Mouse (Mus musculus) liver, adult 2 months (tissue): ENCODE results near the gene Wdr24. TPM values are rescaled to one million over a fixed set of nuclear protein-coding genes. Genes with fewer than 3 reads are reported as not detected.

Experiments
- DNase-seq: peaks from one replicate; pipeline ENCODE4 v3.0.0-alpha.2; 2011; ENCODE audit warnings: low read depth, low spot score; ENCODE audit errors: extremely low read depth
- H3K27ac ChIP-seq: fragments of 200-500 bp; replicated peaks from 2 replicates; pipeline ENCODE4 v1.5.1; 2012; ENCODE audit warnings: low read depth, mild to moderate bottlenecking, control low read depth, inconsistent platforms, low read length; ENCODE audit not compliant: insufficient read depth
- H3K27me3 ChIP-seq: fragments of 200-500 bp; 2 replicates; pipeline ENCODE4 v1.6.1; 2012; ENCODE audit warnings: mild to moderate bottlenecking, moderate library complexity, low read length, inconsistent platforms; ENCODE audit not compliant: control insufficient read depth, insufficient read depth
- H3K36me3 ChIP-seq: fragments of 200-500 bp; 2 replicates; pipeline ENCODE4 v1.6.1; 2012; ENCODE audit warnings: low read length, inconsistent platforms; ENCODE audit not compliant: control insufficient read depth, insufficient read depth
- H3K4me1 ChIP-seq: fragments of 200-500 bp; 2 replicates; pipeline ENCODE4 v1.6.1; 2011; ENCODE audit warnings: low read length; ENCODE audit not compliant: control insufficient read depth, insufficient read depth
- H3K4me3 ChIP-seq: fragments of 200-500 bp; 2 replicates; pipeline ENCODE4 v1.5.1; 2011; ENCODE audit warnings: low read depth, mild to moderate bottlenecking, control low read depth, low read length, moderate library complexity; ENCODE audit not compliant: insufficient read depth
- H3K79me2 ChIP-seq: fragments of 200-500 bp; 2 replicates; pipeline ENCODE4 v1.6.1; 2012; ENCODE audit warnings: inconsistent platforms, mild to moderate bottlenecking, low read length, moderate library complexity; ENCODE audit not compliant: control insufficient read depth, insufficient read depth
- H3K9ac ChIP-seq: fragments of 200-500 bp; 2 replicates; pipeline ENCODE4 v1.6.1; 2012; ENCODE audit warnings: low read depth, mild to moderate bottlenecking, control low read depth, inconsistent platforms, low read length
- CTCF ChIP-seq: fragments of 200-500 bp; IDR thresholded peaks from 2 replicates; pipeline ENCODE4 v1.5.1; 2011; ENCODE audit warnings: low read depth, low read length, control low read depth
- POLR2A ChIP-seq: fragments of 200-500 bp; IDR thresholded peaks from 2 replicates; pipeline ENCODE4 v1.6.1; 2011; ENCODE audit warnings: low read length, control low read depth; ENCODE audit not compliant: insufficient read depth; ENCODE audit errors: extremely low read depth
- WGBS: fragments of 180-500 bp; shearing (Covaris S2); methylation state at CpG from one replicate; pipeline ENCODE4 v1.1.7; 2018; 5-methylcytosine and 5-hydroxymethylcytosine counted together
- polyA plus RNA-seq: library from polyadenylated mRNA; depleted of rRNA; stranded (reverse); fragments of >200 nt; gene quantifications from 2 replicates; pipeline ENCODE4 v1.2.3, GENCODE M21; 2012
- total RNA-seq: library from RNA; depleted of rRNA; stranded (reverse); fragments of >200 nt; gene quantifications from 2 replicates; pipeline ENCODE4 v1.2.3, GENCODE M21; 2014

Gene Wdr24
- total and polyA plus RNA-seq, 2 experiments, result 13.3 to 24.8 TPM

DNA sequence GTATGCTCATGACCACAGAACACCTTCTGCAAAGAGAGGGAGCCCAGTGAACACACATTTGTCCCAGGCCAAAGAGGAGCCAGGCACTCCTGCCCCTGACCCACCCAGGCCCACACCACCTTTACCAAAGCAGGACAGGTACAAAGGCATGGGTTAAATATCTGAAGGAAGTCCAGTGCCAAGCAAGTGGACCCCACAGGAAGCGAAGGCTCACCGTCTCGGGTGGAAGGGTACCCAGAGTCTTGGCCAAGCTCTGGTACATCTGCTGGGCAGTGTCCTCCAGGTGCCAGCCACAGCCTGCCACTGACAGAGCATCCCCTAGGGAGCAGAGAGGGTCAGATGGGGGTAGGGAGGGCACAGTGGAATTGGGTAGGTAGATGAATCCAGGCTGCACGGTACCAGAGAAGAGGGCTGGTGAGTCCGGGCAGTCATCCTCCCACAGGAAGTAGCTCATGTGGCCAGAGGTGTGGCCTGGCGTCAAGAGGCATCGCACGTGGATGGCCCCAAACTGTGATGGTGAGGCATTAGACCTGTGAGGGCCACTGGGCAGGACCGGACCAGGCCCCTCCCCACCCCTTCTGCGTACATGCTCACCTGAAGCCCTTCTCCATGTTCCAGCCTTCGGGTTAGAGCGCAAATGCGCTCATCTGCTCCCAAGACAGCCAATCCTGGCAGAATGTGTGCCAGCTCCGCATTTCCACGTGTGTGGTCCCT is 39.4 kb upstream of the Wdr24 start:
- H3K9ac ChIP-seq, result no peak overlapping the region

DNA sequence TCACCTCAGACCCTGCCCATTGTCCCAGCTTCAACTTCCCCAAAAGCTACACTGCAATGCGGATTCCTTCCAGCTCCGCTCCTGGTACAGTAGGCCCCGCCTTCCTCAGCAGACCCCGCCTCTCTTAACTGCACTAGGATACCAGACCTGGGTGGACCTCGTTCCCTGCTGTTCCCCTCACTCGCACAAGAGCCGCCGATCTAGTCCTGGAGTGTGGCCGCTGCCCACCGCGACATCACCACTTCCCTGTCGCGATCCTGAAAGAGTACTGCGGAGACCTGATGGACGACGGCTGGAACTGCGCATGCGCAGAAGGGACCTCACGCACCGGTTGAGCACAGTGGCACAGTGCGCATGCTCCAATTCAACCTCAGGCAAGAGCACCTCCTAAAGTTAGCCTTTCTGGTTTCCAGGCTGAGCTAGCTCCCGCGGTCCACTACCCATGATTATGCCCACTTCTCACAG is 38.1 kb upstream of the Wdr24 start, which contains the start of gene Haghl:
Gene Haghl (minus strand): TSS at position 393 of the 465 bp plus-strand sequence.
- peak within 1 kb of the TSS; percentile 54 for H3K9ac ChIP-seq
- no peak within 1 kb of the TSS for H3K27ac ChIP-seq
- H3K36me3 ChIP-seq, result no peaks in the 10 kb centered on the region; the same call in 1 of the 2 replicates
- H3K79me2 ChIP-seq, result no peaks in the 10 kb centered on the region
- TF ChIP-seq CTCF, result no peak
- TF ChIP-seq POLR2A, result no peak
- H3K4me1 ChIP-seq, result peaks cover 3% of the 10 kb centered on the region; the same call in 1 of the 2 replicates
- peak within 1 kb of the TSS; percentile 69 for H3K4me3 ChIP-seq
- no peaks in the 10 kb centered on the region for H3K27me3 ChIP-seq
- DNase-seq, result peak; percentile 86
- WGBS, result under 1% methylated on average over 23 of the region's 23 CpGs

More for the DNA sequence above, 39.4 kb upstream of the Wdr24 start:
- no peak overlapping the region for H3K4me3 ChIP-seq
- WGBS, result 81% methylated on average over 15 of the region's 15 CpGs
- peaks cover 3% of the 10 kb centered on the region; the same call in 1 of the 2 replicates for H3K4me1 ChIP-seq
- DNase-seq, result no peak
- H3K27ac ChIP-seq, result no peak overlapping the region
- H3K79me2 ChIP-seq, result no peaks in the 10 kb centered on the region
- TF ChIP-seq POLR2A (no peak), CTCF (no peak)
- peaks cover 2% of the 10 kb centered on the region; the same call in 1 of the 2 replicates for H3K36me3 ChIP-seq
- no peaks in the 10 kb centered on the region for H3K27me3 ChIP-seq

DNA sequence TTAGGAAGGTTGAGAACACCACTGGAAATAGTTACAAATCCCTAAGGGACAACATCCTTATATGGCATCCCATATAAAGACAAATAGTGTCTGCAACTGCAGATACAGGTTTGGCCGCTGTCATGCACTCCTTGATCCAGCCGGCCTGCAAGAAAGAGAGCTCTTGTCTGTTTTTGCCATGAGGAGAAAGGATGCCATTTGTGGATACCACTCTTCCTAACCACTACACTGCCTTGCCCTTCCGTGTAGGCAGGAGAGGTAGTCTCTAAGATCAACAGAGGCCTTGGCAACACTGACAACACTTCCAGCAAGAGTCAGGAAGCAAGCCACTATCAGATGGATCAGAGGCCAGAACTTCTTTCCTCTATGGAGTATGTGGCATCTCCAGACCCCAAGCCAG is 37.1 kb upstream of the Wdr24 start, which contains the start of gene Ccdc78:
Gene Ccdc78 (plus strand): TSS at position 301 of the 400 bp plus-strand sequence.
- Histone ChIP-seq H3K9ac (0 out of 2 replicates have a peak within 1 kb of the TSS, but pooled peaks have one; percentile 25), H3K27ac (no peak within 1 kb of the TSS), H3K27me3 (no peaks in the 10 kb centered on the region), H3K4me3 (peak within 1 kb of the TSS; percentile 69), H3K79me2 (no peaks in the 10 kb centered on the region), H3K36me3 (no peaks in the 10 kb centered on the region; the same call in 1 of the 2 replicates), H3K4me1 (peaks cover 3% of the 10 kb centered on the region; the same call in 1 of the 2 replicates)
- TF ChIP-seq POLR2A, result no peak
- DNase-seq, result no peak
- 87% methylated on average over 3 of the region's 3 CpGs for WGBS

DNA sequence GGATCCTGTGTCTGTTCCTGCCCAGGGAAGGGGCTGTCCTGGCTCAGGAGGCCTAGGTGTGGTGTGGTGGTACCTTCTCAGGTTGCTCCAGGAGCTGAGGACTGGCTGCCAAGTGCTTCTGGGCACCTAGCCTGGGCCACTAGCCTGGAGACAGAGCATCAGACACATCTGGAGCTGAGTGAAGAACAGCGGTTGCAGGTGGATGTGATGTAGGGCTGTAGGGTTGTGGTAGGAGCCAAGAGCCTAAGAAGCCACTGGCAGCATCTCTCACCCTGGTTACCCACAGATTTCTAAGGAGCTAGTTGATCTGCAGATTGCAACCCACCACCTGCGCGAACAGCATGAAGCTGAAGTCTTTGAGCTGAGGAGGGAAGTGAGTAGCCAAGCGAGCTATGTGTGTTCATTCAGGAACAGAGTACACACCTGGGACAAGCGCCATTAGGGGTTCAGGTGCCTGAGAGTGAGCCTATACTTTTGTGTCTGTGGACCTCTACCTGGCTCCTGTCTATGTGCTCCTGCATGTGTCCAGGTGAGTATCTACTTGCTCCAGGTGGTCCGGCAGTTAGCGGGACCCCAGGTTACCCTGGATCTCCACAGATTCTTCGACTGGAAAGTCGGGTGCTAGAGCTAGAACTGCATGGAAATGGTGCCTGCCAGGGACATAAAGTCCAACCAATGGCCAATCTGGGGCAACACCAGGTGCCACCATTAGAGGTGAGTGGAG is 36.5 kb upstream of the Wdr24 start:
- H3K9ac ChIP-seq, result no peak overlapping the region
- DNase-seq, result no peak
- H3K4me3 ChIP-seq, result no peak overlapping the region
- H3K79me2 ChIP-seq, result no peaks in the 10 kb centered on the region
- H3K4me1 ChIP-seq, result peaks cover 3% of the 10 kb centered on the region; the same call in 1 of the 2 replicates
- TF ChIP-seq POLR2A, result no peak
- no peak for TF ChIP-seq CTCF
- no peaks in the 10 kb centered on the region for H3K27me3 ChIP-seq
- WGBS, result 90% methylated on average over 9 of the region's 9 CpGs
- H3K27ac ChIP-seq, result no peak overlapping the region
- H3K36me3 ChIP-seq, result no peaks in the 10 kb centered on the region

DNA sequence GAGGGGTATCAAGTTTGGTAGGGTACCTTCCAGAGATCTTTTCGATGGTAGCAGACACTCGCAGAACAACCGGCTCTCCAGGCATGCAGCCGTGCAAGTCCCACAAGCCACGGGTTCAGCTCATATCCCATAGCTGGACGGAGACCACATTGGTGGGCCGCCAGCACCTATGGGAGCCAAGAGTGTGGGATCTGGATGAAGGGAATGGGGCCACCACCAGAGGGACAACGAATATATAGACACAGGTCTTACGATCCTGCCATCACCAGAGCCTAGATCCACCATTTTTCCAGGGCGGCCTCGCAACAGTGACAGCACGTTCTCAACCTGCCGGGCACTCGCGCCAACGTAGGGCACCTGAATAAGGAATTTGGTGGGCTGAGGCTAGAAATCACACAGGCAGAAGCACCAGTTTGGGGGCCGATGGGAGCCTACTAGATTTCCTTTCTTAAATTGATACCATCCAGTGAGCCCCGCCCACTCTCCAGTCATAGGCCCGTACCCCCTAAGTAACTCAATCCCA is 32.0 kb upstream of the Wdr24 start:
- Histone ChIP-seq H3K27me3 (no peaks in the 10 kb centered on the region), H3K36me3 (no peaks in the 10 kb centered on the region), H3K4me1 (peaks cover 5% of the 10 kb centered on the region; the same call in 1 of the 2 replicates), H3K9ac (peak overlapping the region; percentile 84; the same call in 1 of the 2 replicates), H3K79me2 (no peaks in the 10 kb centered on the region), H3K4me3 (peak overlapping the region; percentile 91), H3K27ac (no peak overlapping the region)
- no peak for DNase-seq
- TF ChIP-seq POLR2A (no peak), CTCF (no peak)
- WGBS, result 38% methylated on average over 19 of the region's 19 CpGs
